Mouse (Mus musculus) forebrain, embryonic 11.5 days (tissue): ENCODE results near the gene Olfr1217. TPM values are rescaled to one million over a fixed set of nuclear protein-coding genes. Genes with fewer than 3 reads are reported as not detected.

Experiments
- polyA plus RNA-seq: library from polyadenylated mRNA; unstranded; fragments of >200 nt; fragmentation: Nextera tagmentation; extraction: Ambion mirVana; gene quantifications from 2 replicates; pipeline ENCODE4 v1.2.1, GENCODE M21; 2014

Gene Olfr1217
- polyA plus RNA-seq, 1 experiment from 2014 or later = not detected

Other genes starting within 250 kb of the Olfr1217 start
- not detected in 2 replicates for gene Olfr1201, start 239.0 kb downstream of the Olfr1217 start, polyA plus RNA-seq
- gene Olfr1202, start 217.6 kb downstream of the Olfr1217 start, polyA plus RNA-seq = not detected in 2 replicates
- not detected in 2 replicates for gene Olfr1205, start 202.3 kb downstream of the Olfr1217 start, polyA plus RNA-seq
- gene Olfr1204, start 182.8 kb downstream of the Olfr1217 start, polyA plus RNA-seq = not detected in 2 replicates
- gene Olfr1206, start 168.8 kb downstream of the Olfr1217 start, polyA plus RNA-seq = not detected in 2 replicates
- gene Olfr1208, start 129.8 kb downstream of the Olfr1217 start, polyA plus RNA-seq = not detected in 2 replicates
- not detected in 2 replicates for gene Olfr1209, start 116.9 kb downstream of the Olfr1217 start, polyA plus RNA-seq
- gene Olfr1211, start 94.0 kb downstream of the Olfr1217 start, polyA plus RNA-seq = not detected in 2 replicates
- gene Olfr1212, start 78.1 kb downstream of the Olfr1217 start, polyA plus RNA-seq = not detected in 2 replicates
- not detected in 2 replicates for gene Gm13762, start 51.8 kb downstream of the Olfr1217 start, polyA plus RNA-seq
- gene Olfr1214, start 39.4 kb downstream of the Olfr1217 start, polyA plus RNA-seq = not detected in 2 replicates
- gene Olfr1215, start 25.1 kb downstream of the Olfr1217 start, polyA plus RNA-seq = not detected in 2 replicates
- not detected in 2 replicates for gene Olfr1216, start 13.7 kb downstream of the Olfr1217 start, polyA plus RNA-seq
- gene Olfr1218, start 29.1 kb upstream of the Olfr1217 start, polyA plus RNA-seq = not detected in 2 replicates
- not detected in 2 replicates for gene Olfr1219, start 51.4 kb upstream of the Olfr1217 start, polyA plus RNA-seq
- gene Olfr1220, start 74.8 kb upstream of the Olfr1217 start, polyA plus RNA-seq = not detected in 2 replicates
- not detected in 2 replicates for gene Olfr1221, start 85.2 kb upstream of the Olfr1217 start, polyA plus RNA-seq
- not detected in 2 replicates for gene Olfr1222, start 101.0 kb upstream of the Olfr1217 start, polyA plus RNA-seq
- not detected in 2 replicates for gene Olfr1223, start 119.5 kb upstream of the Olfr1217 start, polyA plus RNA-seq
- gene Olfr1224-ps1, start 132.0 kb upstream of the Olfr1217 start, polyA plus RNA-seq = not detected in 2 replicates
- gene Olfr1225, start 142.6 kb upstream of the Olfr1217 start, polyA plus RNA-seq = not detected in 2 replicates
- gene Olfr1226, start 168.0 kb upstream of the Olfr1217 start, polyA plus RNA-seq = not detected in 2 replicates
- not detected in 2 replicates for gene Olfr1228, start 222.0 kb upstream of the Olfr1217 start, polyA plus RNA-seq